Mouse (Mus musculus) cortical plate, adult 2 months (tissue): ENCODE data around the gene Prss41.

Experiments
- CTCF ChIP-seq: fragments of 200-500 bp; IDR thresholded peaks from 2 replicates; pipeline ENCODE4 v1.5.1; 2011; ENCODE audit warnings: mild to moderate bottlenecking, control low read depth, low read length; ENCODE audit not compliant: insufficient read depth; ENCODE audit errors: extremely low read depth
- POLR2A ChIP-seq: fragments of 200-500 bp; IDR thresholded peaks from 2 replicates; pipeline ENCODE4 v1.6.1; 2011; ENCODE audit warnings: mild to moderate bottlenecking, low read length, control low read depth; ENCODE audit not compliant: insufficient read depth; ENCODE audit errors: extremely low read depth

GRCm38 (mm10) chr17:23841145-23841544, 2.8 kb downstream of the Prss41 start:
- TF ChIP-seq CTCF = peak; percentile 42
- no peak for TF ChIP-seq POLR2A
